Mouse (Mus musculus): ENCODE measurements around the gene Cacna2d1. TPM values are rescaled to one million over a fixed set of nuclear protein-coding genes. Genes with fewer than 3 reads are reported as not detected.

Cacna2d1 gene
- total and polyA plus RNA-seq, 3 experiments, result 0.08 to 0.13 TPM; not detected in 1

DNA sequence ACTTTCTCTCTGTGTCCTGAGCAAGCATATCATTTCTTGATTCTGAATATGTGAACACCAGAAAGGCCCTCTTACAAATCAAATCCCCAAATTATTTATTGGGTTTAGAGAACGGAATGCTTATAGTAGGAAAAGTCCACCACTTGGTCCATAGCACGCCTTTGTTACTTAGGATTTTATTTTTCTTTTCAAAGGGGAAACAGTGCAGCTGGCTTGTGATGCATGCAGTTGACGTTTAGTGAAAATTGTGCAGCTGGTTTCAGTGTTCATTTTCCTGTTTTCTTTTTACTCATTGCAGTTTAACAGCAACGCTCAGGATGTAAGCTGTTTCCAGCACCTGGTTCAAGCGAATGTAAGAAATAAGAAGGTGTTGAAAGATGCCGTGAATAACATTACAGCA lies 365.1 kb downstream of the Cacna2d1 start:
- H3K9me3 ChIP-seq (replicated peaks; ENCODE audit: insufficient read depth, low read length), result no peaks in the 10 kb centered on the region
- H3K9ac ChIP-seq (ENCODE audit: control insufficient read depth, low read depth, low read length, poor library complexity, severe bottlenecking), result no peak overlapping the region
- H3K4me1 ChIP-seq (ENCODE audit: control insufficient read depth in 1 of 2, insufficient read depth in 2 of 2, low read length in 2 of 2), result no peaks in the 10 kb centered on the region
- no peaks in the 10 kb centered on the region for H3K79me2 ChIP-seq (ENCODE audit: control insufficient read depth, insufficient read depth, low read length, poor library complexity)
- no peak overlapping the region for H3K27ac ChIP-seq (ENCODE audit: control insufficient read depth, low read depth, low read length)
- no peaks in the 10 kb centered on the region for H3K27me3 ChIP-seq (ENCODE audit: control insufficient read depth in 1 of 2, insufficient read depth in 2 of 2, low read length in 2 of 2)
- TF ChIP-seq E2F4 (IDR thresholded peaks at IDR 0.05; ENCODE audit: borderline replicate concordance, low read depth, low read length) (no peak), ZKSCAN1 (IDR thresholded peaks at IDR 0.05; ENCODE audit: low read depth, low read length) (no peak), USF1 (IDR thresholded peaks at IDR 0.05; ENCODE audit: low read depth, low read length) (no peak), UBTF (IDR thresholded peaks at IDR 0.05; ENCODE audit: borderline replicate concordance, insufficient read depth, low read depth, low read length) (no peak), SMC3 (IDR thresholded peaks at IDR 0.05; ENCODE audit: low read depth, low read length) (no peak), POLR2A (IDR thresholded peaks at IDR 0.05; ENCODE audit: control insufficient read depth in 1 of 2, insufficient read depth in 1 of 2, low read depth in 1 of 2, low read length in 2 of 2, poor library complexity in 1 of 2) (no peak), MYC (IDR thresholded peaks at IDR 0.05; ENCODE audit: low read depth, low read length) (no peak), CTCF (IDR thresholded peaks at IDR 0.05 in 2 of 3, conservative IDR thresholded peaks at IDR 0.05 in 1 of 3; ENCODE audit: control insufficient read depth in 1 of 3, insufficient read depth in 1 of 3, low read depth in 2 of 3, low read length in 3 of 3, poor library complexity in 1 of 3, severe bottlenecking in 1 of 3) (no peak)
- no peaks in the 10 kb centered on the region for H3K36me3 ChIP-seq (ENCODE audit: control insufficient read depth in 1 of 2, insufficient read depth in 2 of 2, low read length in 2 of 2)
- no peak for DNase-seq (ENCODE audit: low read depth, low spot score)
- H3K4me3 ChIP-seq (ENCODE audit: control insufficient read depth in 1 of 2, insufficient read depth in 1 of 2, low read depth in 2 of 2, low read length in 2 of 2), result no peak overlapping the region

DNA sequence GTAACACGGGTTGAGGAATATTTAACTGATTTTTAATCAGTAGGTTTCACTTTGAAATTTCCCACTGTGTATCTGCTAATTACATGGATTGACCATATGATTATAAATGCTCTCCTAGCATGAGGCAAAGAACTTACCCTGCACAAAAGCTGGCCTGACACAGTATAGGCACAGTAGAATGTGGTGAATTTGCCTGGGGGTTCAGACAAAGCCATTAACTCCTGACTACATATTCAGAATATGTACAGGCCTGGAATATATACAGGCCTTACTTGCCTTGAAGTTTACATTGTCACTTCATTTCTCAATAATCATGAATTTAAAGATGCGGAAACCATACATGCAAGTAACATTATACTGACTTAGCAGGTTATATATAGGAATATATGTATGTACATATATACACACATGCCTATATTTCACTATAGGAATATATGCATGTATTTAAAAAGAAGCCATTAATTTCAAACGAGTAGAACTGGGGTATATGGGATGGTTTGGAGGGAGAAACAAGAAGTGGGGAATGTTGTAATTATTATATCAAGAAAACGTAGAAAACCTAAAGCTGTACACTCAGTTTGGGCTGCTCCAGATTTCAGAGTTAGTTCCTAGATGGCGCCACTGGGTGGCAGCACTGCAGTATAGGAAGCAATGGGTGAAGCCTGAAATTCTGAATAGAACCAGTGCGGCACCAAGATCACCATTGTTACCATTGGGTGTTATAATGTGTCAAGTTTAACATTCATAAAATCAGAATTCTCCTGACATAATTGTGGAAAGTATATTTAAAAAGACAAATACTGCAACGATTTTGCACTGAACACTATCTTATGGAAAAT lies 374.9 kb downstream of the Cacna2d1 start:
- H3K79me2 ChIP-seq (ENCODE audit: control insufficient read depth, insufficient read depth, low read length, poor library complexity), result no peaks in the 10 kb centered on the region
- H3K9me3 ChIP-seq (replicated peaks; ENCODE audit: insufficient read depth, low read length), result no peaks in the 10 kb centered on the region
- H3K4me1 ChIP-seq (ENCODE audit: control insufficient read depth in 1 of 2, insufficient read depth in 2 of 2, low read length in 2 of 2), result no peaks in the 10 kb centered on the region
- DNase-seq (ENCODE audit: low read depth, low spot score), result peak; percentile 54
- no peaks in the 10 kb centered on the region for H3K36me3 ChIP-seq (ENCODE audit: control insufficient read depth in 1 of 2, insufficient read depth in 2 of 2, low read length in 2 of 2)
- H3K27me3 ChIP-seq (ENCODE audit: control insufficient read depth in 1 of 2, insufficient read depth in 2 of 2, low read length in 2 of 2), result no peaks in the 10 kb centered on the region
- TF ChIP-seq SMC3 (IDR thresholded peaks at IDR 0.05; ENCODE audit: low read depth, low read length), result peak; percentile 83
- TF ChIP-seq ZC3H11A (IDR thresholded peaks at IDR 0.05; ENCODE audit: low read depth, low read length), result peak; percentile 81
- no peak for TF ChIP-seq NRF1 (IDR thresholded peaks at IDR 0.05; ENCODE audit: insufficient read depth, low read depth, low read length, poor library complexity, severe bottlenecking)
- TF ChIP-seq CTCF (IDR thresholded peaks at IDR 0.05 in 2 of 3, conservative IDR thresholded peaks at IDR 0.05 in 1 of 3; ENCODE audit: control insufficient read depth in 1 of 3, insufficient read depth in 1 of 3, low read depth in 2 of 3, low read length in 3 of 3, poor library complexity in 1 of 3, severe bottlenecking in 1 of 3), result peak; percentile 50 to 87 (median 68)
- TF ChIP-seq RAD21 (IDR thresholded peaks at IDR 0.05; ENCODE audit: low read depth, low read length), result peak; percentile 70
- no peak for TF ChIP-seq GABPA (IDR thresholded peaks at IDR 0.05; ENCODE audit: low read depth, low read length)
- H3K9ac ChIP-seq (ENCODE audit: control insufficient read depth, low read depth, low read length, poor library complexity, severe bottlenecking), result no peak overlapping the region
- no peak overlapping the region for H3K4me3 ChIP-seq (ENCODE audit: control insufficient read depth in 1 of 2, insufficient read depth in 1 of 2, low read depth in 2 of 2, low read length in 2 of 2)
- no peak overlapping the region for H3K27ac ChIP-seq (ENCODE audit: control insufficient read depth, low read depth, low read length)

DNA sequence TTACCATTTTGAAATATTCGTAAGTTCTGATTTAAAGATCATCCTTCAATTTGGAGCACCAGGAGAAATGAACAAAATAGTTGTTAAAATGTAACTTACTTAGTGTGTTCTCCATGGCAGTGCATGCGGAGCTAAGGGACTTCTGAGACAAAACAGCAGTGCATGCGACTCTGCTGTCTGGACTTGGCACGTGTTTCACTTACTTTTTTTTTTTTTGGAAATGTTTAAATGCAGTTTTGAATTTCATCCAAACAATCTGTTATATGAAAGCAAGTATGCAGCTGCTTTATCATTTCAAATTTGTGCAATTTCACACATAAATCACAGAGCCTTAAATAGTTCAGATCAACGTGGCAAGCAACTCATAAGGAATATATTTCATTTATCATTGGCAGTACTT lies 379.8 kb downstream of the Cacna2d1 start:
- Histone ChIP-seq H3K79me2 (ENCODE audit: control insufficient read depth, insufficient read depth, low read length, poor library complexity) (no peaks in the 10 kb centered on the region), H3K27ac (ENCODE audit: control insufficient read depth, low read depth, low read length) (no peak overlapping the region), H3K4me1 (ENCODE audit: control insufficient read depth in 1 of 2, insufficient read depth in 2 of 2, low read length in 2 of 2) (no peaks in the 10 kb centered on the region), H3K9ac (ENCODE audit: control insufficient read depth, low read depth, low read length, poor library complexity, severe bottlenecking) (no peak overlapping the region), H3K4me3 (ENCODE audit: control insufficient read depth in 1 of 2, insufficient read depth in 1 of 2, low read depth in 2 of 2, low read length in 2 of 2) (no peak overlapping the region), H3K27me3 (ENCODE audit: control insufficient read depth in 1 of 2, insufficient read depth in 2 of 2, low read length in 2 of 2) (no peaks in the 10 kb centered on the region), H3K36me3 (ENCODE audit: control insufficient read depth in 1 of 2, insufficient read depth in 2 of 2, low read length in 2 of 2) (no peaks in the 10 kb centered on the region), H3K9me3 (replicated peaks; ENCODE audit: insufficient read depth, low read length) (no peaks in the 10 kb centered on the region)
- no peak for DNase-seq (ENCODE audit: low read depth, low spot score)
- TF ChIP-seq CHD2 (IDR thresholded peaks at IDR 0.05; ENCODE audit: low read length) (no peak), MAZ (IDR thresholded peaks at IDR 0.05; ENCODE audit: low read depth, low read length) (no peak), BHLHE40 (IDR thresholded peaks at IDR 0.05; ENCODE audit: borderline replicate concordance, low read depth, low read length) (no peak), TCF12 (IDR thresholded peaks at IDR 0.05; ENCODE audit: low read depth, low read length) (no peak), ETS1 (IDR thresholded peaks at IDR 0.05; ENCODE audit: low read depth, low read length) (no peak), USF1 (IDR thresholded peaks at IDR 0.05; ENCODE audit: low read depth, low read length) (no peak), ZNF384 (IDR thresholded peaks at IDR 0.05; ENCODE audit: low read depth, low read length) (no peak), SMC3 (IDR thresholded peaks at IDR 0.05; ENCODE audit: low read depth, low read length) (no peak), USF2 (IDR thresholded peaks at IDR 0.05; ENCODE audit: borderline replicate concordance in 1 of 2, insufficient read depth in 1 of 2, low read depth in 1 of 2, low read length in 2 of 2) (no peak), HCFC1 (IDR thresholded peaks at IDR 0.05; ENCODE audit: low read depth, low read length) (no peak), NRF1 (IDR thresholded peaks at IDR 0.05; ENCODE audit: insufficient read depth, low read depth, low read length, poor library complexity, severe bottlenecking) (no peak), TAL1 (IDR thresholded peaks at IDR 0.05; ENCODE audit: low read length) (no peak), JUND (IDR thresholded peaks at IDR 0.05; ENCODE audit: low read depth, low read length) (no peak), POLR2AphosphoS2 (IDR thresholded peaks at IDR 0.05; ENCODE audit: low read length) (no peak)
